Mouse (Mus musculus) heart, embryonic 11.5 days (tissue): Measurements from ENCODE around the gene Rhag. TPM values are rescaled to one million over a fixed set of nuclear protein-coding genes. Genes with fewer than 3 reads are reported as not detected.

Experiments used
- ATAC-seq: fragments of 200-750 bp; cut with Nextera tagmentation; replicated peaks from 2 replicates; pipeline ENCODE4 v1.8.0; 2017; ENCODE audit warnings: moderate library complexity; ENCODE audit not compliant: insufficient number of reproducible peaks, low FRiP score, low TSS enrichment
- H3K27ac ChIP-seq: fragments of 300-500 bp; sonication (generic); 2 replicates; pipeline ENCODE4 v1.5.1; 2014; ENCODE audit warnings: mild to moderate bottlenecking, low read depth, low read length
- H3K27me3 ChIP-seq: fragments of 300-500 bp; sonication (generic); 2 replicates; pipeline ENCODE4 v1.6.1; 2014; ENCODE audit warnings: mild to moderate bottlenecking, low read length, mixed read lengths; ENCODE audit not compliant: control insufficient read depth, insufficient read depth
- H3K36me3 ChIP-seq: fragments of 300-500 bp; sonication (generic); 2 replicates; pipeline ENCODE4 v1.6.1; 2014; ENCODE audit warnings: mild to moderate bottlenecking, low read length, moderate library complexity, mixed read lengths; ENCODE audit not compliant: control insufficient read depth, insufficient read depth
- H3K4me1 ChIP-seq: fragments of 300-500 bp; sonication (generic); 2 replicates; pipeline ENCODE4 v1.6.1; 2014; ENCODE audit warnings: low read length; ENCODE audit not compliant: control insufficient read depth, insufficient read depth
- H3K4me2 ChIP-seq: fragments of 300-500 bp; sonication (generic); 2 replicates; pipeline ENCODE4 v1.6.1; 2014; ENCODE audit warnings: mild to moderate bottlenecking, moderate library complexity
- H3K4me3 ChIP-seq: fragments of 300-500 bp; sonication (generic); 2 replicates; pipeline ENCODE4 v1.5.1; 2014; ENCODE audit warnings: low read depth, low read length
- H3K9ac ChIP-seq: fragments of 300-500 bp; sonication (generic); 2 replicates; pipeline ENCODE4 v1.6.1; 2014; ENCODE audit warnings: mild to moderate bottlenecking, low read depth, low read length, moderate library complexity
- H3K9me3 ChIP-seq: fragments of 300-500 bp; sonication (generic); replicated peaks from 2 replicates; pipeline ENCODE4 v1.6.1; 2016; ENCODE audit warnings: low read length; ENCODE audit not compliant: control insufficient read depth
- WGBS: fragments of 180-500 bp; shearing (Covaris S2); extraction: QIAGEN DNeasy Blood & Tissue Kit; methylation state at CpG from one replicate; pipeline ENCODE4 v1.1.7; 2014; ENCODE audit not compliant: insufficient replicate concordance; 5-methylcytosine and 5-hydroxymethylcytosine counted together
- polyA plus RNA-seq: library from polyadenylated mRNA; unstranded; fragments of >200 nt; fragmentation: Nextera tagmentation; extraction: Ambion mirVana; gene quantifications from 2 replicates; pipeline ENCODE4 v1.2.1, GENCODE M21; 2014

Rhag gene
- polyA plus RNA-seq, 1 experiment from 2014 or later: 33.2 TPM

GRCm38 (mm10) chr17:40879924-40880691 lies 69.2 kb downstream of the Rhag start, which contains the start of gene 9130008F23Rik:
TSS of gene 9130008F23Rik (minus strand) at chr17:40880559.
- WGBS: under 1% methylated on average over 40 of the region's 40 CpGs
- H3K27ac ChIP-seq: peak within 1 kb of the TSS; percentile 83

GRCm38 (mm10) chr17:40882172-40882571 lies 71.2 kb downstream of the Rhag start:
- Histone ChIP-seq H3K9ac (no peak overlapping the region), H3K4me2 (no peak overlapping the region), H3K27ac (no peak overlapping the region), H3K27me3 (no peaks in the 10 kb centered on the region), H3K4me1 (peaks cover 7% of the 10 kb centered on the region), H3K9me3 (no peaks in the 10 kb centered on the region), H3K36me3 (no peaks in the 10 kb centered on the region), H3K4me3 (no peak overlapping the region)
- no peak for ATAC-seq
- WGBS: 80% methylated on average over 6 of the region's 6 CpGs

More at GRCm38 (mm10) chr17:40879924-40880691, 69.2 kb downstream of the Rhag start, which contains the start of gene 9130008F23Rik:
- H3K9ac ChIP-seq: peak within 1 kb of the TSS; percentile 86
- peak; percentile 87 for ATAC-seq
- H3K27me3 ChIP-seq: no peaks in the 10 kb centered on the region
- peaks cover 7% of the 10 kb centered on the region for H3K4me1 ChIP-seq
- H3K36me3 ChIP-seq: no peaks in the 10 kb centered on the region
- peak within 1 kb of the TSS; percentile 79 for H3K4me2 ChIP-seq
- no peaks in the 10 kb centered on the region for H3K9me3 ChIP-seq
- H3K4me3 ChIP-seq: peak within 1 kb of the TSS; percentile 64

GRCm38 (mm10) chr17:40885155-40885554 lies 74.2 kb downstream of the Rhag start:
- 77% methylated on average over 4 of the region's 4 CpGs for WGBS
- Histone ChIP-seq H3K4me1 (no peaks in the 10 kb centered on the region), H3K36me3 (no peaks in the 10 kb centered on the region), H3K9me3 (no peaks in the 10 kb centered on the region), H3K9ac (no peak overlapping the region), H3K27me3 (no peaks in the 10 kb centered on the region), H3K4me2 (no peak overlapping the region), H3K27ac (no peak overlapping the region), H3K4me3 (no peak overlapping the region)
- no peak for ATAC-seq

GRCm38 (mm10) chr17:40887849-40888536 lies 77.1 kb downstream of the Rhag start:
- Histone ChIP-seq H3K27me3 (no peaks in the 10 kb centered on the region), H3K4me2 (no peak overlapping the region), H3K9ac (no peak overlapping the region), H3K4me1 (no peaks in the 10 kb centered on the region), H3K4me3 (no peak overlapping the region), H3K9me3 (no peaks in the 10 kb centered on the region), H3K36me3 (no peaks in the 10 kb centered on the region), H3K27ac (no peak overlapping the region)
- 71% methylated on average over 4 of the region's 4 CpGs for WGBS
- ATAC-seq: no peak

Other genes with a start within 250 kb of the Rhag start
- gene Esp6, start 249.6 kb upstream of the Rhag start, polyA plus RNA-seq: not detected in 2 replicates
- gene Esp4, start 212.5 kb upstream of the Rhag start, polyA plus RNA-seq: not detected in 2 replicates
- gene Esp3, start 179.1 kb upstream of the Rhag start, polyA plus RNA-seq: not detected in 2 replicates
- gene Esp1, start 84.0 kb upstream of the Rhag start, polyA plus RNA-seq: not detected in 2 replicates
- 0.33 TPM in 1 of 2 replicates, not detected in the other for gene Crisp2, start 4.1 kb upstream of the Rhag start, polyA plus RNA-seq
- gene 9130008F23Rik, start 69.4 kb downstream of the Rhag start, polyA plus RNA-seq: 3.1 and 3.7 TPM in 2 replicates
- not detected in 2 replicates for gene Glyatl3, start 103.2 kb downstream of the Rhag start, polyA plus RNA-seq
- 37.7 and 44.9 TPM in 2 replicates for gene Mut, start 123.6 kb downstream of the Rhag start, polyA plus RNA-seq
- gene Cenpq, start 123.9 kb downstream of the Rhag start, polyA plus RNA-seq: 21.4 and 24.4 TPM in 2 replicates